Mouse (Mus musculus) olfactory bulb, adult 2 months (tissue): ENCODE measurements around the gene Setd3.

Experiments
- CTCF ChIP-seq: fragments of 200-500 bp; IDR thresholded peaks from 2 replicates; pipeline ENCODE4 v1.5.1; 2012; ENCODE audit warnings: low read depth, mild to moderate bottlenecking, low read length, moderate library complexity; ENCODE audit not compliant: insufficient read depth
- POLR2A ChIP-seq: fragments of 200-500 bp; IDR thresholded peaks from 2 replicates; pipeline ENCODE4 v1.6.1; 2012; ENCODE audit warnings: mild to moderate bottlenecking, low read depth, low read length, moderate library complexity; ENCODE audit not compliant: insufficient read depth

GRCm38 (mm10) chr12:108171336-108171735 is 7.8 kb downstream of the Setd3 start:
- TF ChIP-seq CTCF: no peak
- no peak for TF ChIP-seq POLR2A
